Mouse (Mus musculus) megakaryocyte, embryonic 14.5 days (primary cell): ENCODE results near the gene Adamts4.

Source experiments
- FLI1 ChIP-seq: IDR thresholded peaks from 2 replicates; pipeline ENCODE4 v1.6.1; 2012; ENCODE audit warnings: low read length, inconsistent platforms, mixed read lengths
- GATA1 ChIP-seq: IDR thresholded peaks from 3 replicates; pipeline ENCODE4 v1.6.1; 2012; ENCODE audit warnings: mixed read lengths, low read length, inconsistent platforms, borderline replicate concordance

- TF ChIP-seq GATA1 (no peak), FLI1 (no peak)
Measured at GRCm38 (mm10) chr1:171263666-171264461, 13.6 kb downstream of the Adamts4 start.
